Mouse (Mus musculus): ENCODE results near the gene Rasd1. TPM values are rescaled to one million over a fixed set of nuclear protein-coding genes. Genes with fewer than 3 reads are reported as not detected.

The Rasd1 gene
- total and polyA plus RNA-seq, 3 experiments = 0.13 to 0.30 TPM; not detected in 1

DNA sequence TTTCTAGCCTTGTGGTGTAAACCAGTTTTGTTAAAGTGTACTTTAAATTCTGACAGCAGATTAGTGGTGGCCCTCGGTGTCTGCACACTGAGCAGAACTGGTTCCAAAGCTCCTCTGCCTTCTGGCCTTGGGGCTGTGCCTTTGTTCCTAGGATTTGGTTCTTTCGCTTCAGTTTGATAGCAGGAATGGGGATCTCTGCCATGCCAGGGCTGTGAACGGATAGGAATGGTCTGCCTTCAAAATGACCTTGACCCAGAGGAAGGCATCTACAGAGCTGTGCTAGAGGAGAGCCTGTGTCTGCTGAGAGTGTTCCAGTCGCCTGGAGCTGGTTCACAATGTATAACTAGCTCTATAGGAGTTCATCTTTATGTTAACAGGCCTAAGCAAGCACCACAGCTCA, 5.3 kb downstream of the Rasd1 start:
- no peaks in the 10 kb centered on the region; the same call in 1 of the 2 replicates for H3K79me2 ChIP-seq (replicated peaks; ENCODE audit: control insufficient read depth, extremely low read depth, insufficient read depth, poor library complexity, severe bottlenecking)
- H3K9ac ChIP-seq (ENCODE audit: insufficient read depth, low read depth) = no peak overlapping the region
- H3K36me3 ChIP-seq (replicated peaks in 1 of 2; ENCODE audit: control insufficient read depth in 1 of 2, insufficient read depth in 1 of 2, low read length in 1 of 2) = peaks cover 30 to 87% of the 10 kb centered on the region in 2 experiments
- H3K9me3 ChIP-seq (replicated peaks; ENCODE audit: low read length) = no peaks in the 10 kb centered on the region
- peaks cover 1 to 31% of the 10 kb centered on the region in 2 experiments; a peak in 3 of 4 replicates for H3K4me1 ChIP-seq (ENCODE audit: control insufficient read depth in 1 of 2, insufficient read depth in 2 of 2)
- in situ Hi-C loops (cut with MboI; ENCODE audit: low pct_ligation_motif_present, low pct_unique_long_range_greater_than_20kb, low sequenced_read_pairs) = no loop called here
- H3K27me3 ChIP-seq (replicated peaks) = no peaks in the 10 kb centered on the region
- H3K27ac ChIP-seq (ENCODE audit: insufficient read depth, low read depth) = no peak overlapping the region
- DNase-seq (ENCODE audit: extremely low read depth) = no peak
- dilution Hi-C loops (cut with MboI; ENCODE audit: extremely low pct_ligation_motif_present, extremely low pct_unique_long_range_greater_than_20kb, low sequenced_read_pairs) = no loop called here
- no peak overlapping the region for H3K4me2 ChIP-seq (ENCODE audit: insufficient read depth, low read depth, poor library complexity, severe bottlenecking)
- TF ChIP-seq TBP (conservative IDR thresholded peaks at IDR 0.05; ENCODE audit: low read depth, low read length) = no peak
- no peak for TF ChIP-seq CTCF (conservative IDR thresholded peaks at IDR 0.05 in 1 of 2, IDR thresholded peaks at IDR 0.05 in 1 of 2; ENCODE audit: low read depth in 2 of 2, low read length in 2 of 2)
- no peak for TF ChIP-seq EP300 (IDR thresholded peaks at IDR 0.05; ENCODE audit: low read length)
- H3K4me3 ChIP-seq (replicated peaks in 1 of 3; ENCODE audit: low read depth in 2 of 3, low read length in 2 of 3, poor library complexity in 1 of 3) = no peak overlapping the region

DNA sequence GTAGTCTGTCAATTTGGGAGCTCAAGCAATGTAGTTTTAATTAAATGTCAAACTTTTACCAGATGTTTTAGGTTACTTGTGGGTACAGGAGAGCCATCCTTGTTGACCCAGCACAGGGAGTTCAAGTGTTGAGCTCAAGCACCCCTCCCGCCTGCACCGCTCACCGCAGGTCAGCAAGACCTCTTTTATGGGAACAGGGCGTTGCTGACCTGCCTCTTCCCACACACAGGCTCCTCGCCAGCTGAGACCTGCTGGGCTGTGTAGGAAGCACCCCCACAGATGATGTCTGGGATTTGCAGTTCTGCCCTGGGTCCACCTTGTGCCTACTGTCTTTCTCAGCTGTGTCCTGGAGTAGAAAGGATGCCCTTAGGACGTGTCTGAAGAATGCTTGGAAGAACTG, 8.0 kb downstream of the Rasd1 start:
- Histone ChIP-seq H3K27me3 (replicated peaks) (no peaks in the 10 kb centered on the region), H3K27ac (ENCODE audit: insufficient read depth, low read depth) (no peak overlapping the region), H3K4me1 (ENCODE audit: control insufficient read depth in 1 of 2, insufficient read depth in 2 of 2) (peaks cover 0 to 37% of the 10 kb centered on the region in 2 experiments; a peak in 2 of 4 replicates), H3K4me2 (ENCODE audit: insufficient read depth, low read depth, poor library complexity, severe bottlenecking) (no peak overlapping the region), H3K9ac (ENCODE audit: insufficient read depth, low read depth) (no peak overlapping the region), H3K9me3 (replicated peaks; ENCODE audit: low read length) (no peaks in the 10 kb centered on the region), H3K79me2 (replicated peaks; ENCODE audit: control insufficient read depth, extremely low read depth, insufficient read depth, poor library complexity, severe bottlenecking) (peaks cover 7% of the 10 kb centered on the region), H3K36me3 (replicated peaks in 1 of 2; ENCODE audit: control insufficient read depth in 1 of 2, insufficient read depth in 1 of 2, low read length in 1 of 2) (peaks cover 25 to 84% of the 10 kb centered on the region in 2 experiments), H3K4me3 (replicated peaks in 1 of 3; ENCODE audit: low read depth in 2 of 3, low read length in 2 of 3, poor library complexity in 1 of 3) (no peak overlapping the region)
- TF ChIP-seq ZKSCAN1 (IDR thresholded peaks at IDR 0.05; ENCODE audit: borderline replicate concordance, low read depth, low read length) (no peak), RAD21 (IDR thresholded peaks at IDR 0.05; ENCODE audit: low read depth, low read length) (no peak), ZMIZ1 (IDR thresholded peaks at IDR 0.05; ENCODE audit: low read depth, low read length) (no peak), TCF12 (IDR thresholded peaks at IDR 0.05; ENCODE audit: low read depth, low read length) (no peak)
- dilution Hi-C loops (cut with MboI; ENCODE audit: extremely low pct_ligation_motif_present, extremely low pct_unique_long_range_greater_than_20kb, low sequenced_read_pairs) (no loop called here), in situ Hi-C loops (cut with MboI; ENCODE audit: low pct_ligation_motif_present, low pct_unique_long_range_greater_than_20kb, low sequenced_read_pairs) (no loop called here)
- no peak for DNase-seq (ENCODE audit: extremely low read depth)

DNA sequence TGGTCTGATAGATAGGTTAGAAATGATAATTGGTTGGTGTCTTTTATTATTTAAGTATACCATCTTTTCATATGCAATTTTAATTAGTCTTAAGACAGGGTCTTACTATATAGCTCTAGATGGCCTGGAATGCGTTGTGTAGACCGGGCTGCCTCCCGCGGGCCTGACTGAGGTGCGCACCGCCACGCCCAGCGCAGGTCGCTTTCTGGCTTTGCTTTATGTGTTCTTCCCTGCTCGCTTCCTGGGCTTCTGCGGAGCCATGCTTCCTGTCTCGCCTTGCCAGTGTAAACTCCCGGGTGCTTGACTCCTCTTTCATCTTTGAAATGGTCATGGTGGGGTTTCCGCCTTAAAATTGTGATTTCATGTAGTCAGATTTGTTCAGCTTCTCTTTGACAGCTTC, 11.9 kb downstream of the Rasd1 start:
- Histone ChIP-seq H3K9ac (ENCODE audit: insufficient read depth, low read depth) (no peak overlapping the region), H3K4me1 (ENCODE audit: control insufficient read depth in 1 of 2, insufficient read depth in 2 of 2) (peaks cover 4 to 36% of the 10 kb centered on the region in 2 experiments; a peak in 3 of 4 replicates), H3K9me3 (replicated peaks; ENCODE audit: low read length) (no peaks in the 10 kb centered on the region), H3K27me3 (replicated peaks) (no peaks in the 10 kb centered on the region), H3K36me3 (replicated peaks in 1 of 2; ENCODE audit: control insufficient read depth in 1 of 2, insufficient read depth in 1 of 2, low read length in 1 of 2) (peaks cover 12 to 72% of the 10 kb centered on the region in 2 experiments), H3K4me2 (ENCODE audit: insufficient read depth, low read depth, poor library complexity, severe bottlenecking) (no peak overlapping the region), H3K79me2 (replicated peaks; ENCODE audit: control insufficient read depth, extremely low read depth, insufficient read depth, poor library complexity, severe bottlenecking) (peaks cover 19% of the 10 kb centered on the region), H3K27ac (ENCODE audit: insufficient read depth, low read depth) (no peak overlapping the region), H3K4me3 (replicated peaks in 1 of 3; ENCODE audit: low read depth in 2 of 3, low read length in 2 of 3, poor library complexity in 1 of 3) (no peak overlapping the region)
- dilution Hi-C loops (cut with MboI; ENCODE audit: extremely low pct_ligation_motif_present, extremely low pct_unique_long_range_greater_than_20kb, low sequenced_read_pairs) (no loop called here), in situ Hi-C loops (cut with MboI; ENCODE audit: low pct_ligation_motif_present, low pct_unique_long_range_greater_than_20kb, low sequenced_read_pairs) (no loop called here)
- TF ChIP-seq TCF12 (IDR thresholded peaks at IDR 0.05; ENCODE audit: low read depth, low read length) (no peak), CTCF (conservative IDR thresholded peaks at IDR 0.05 in 1 of 2, IDR thresholded peaks at IDR 0.05 in 1 of 2; ENCODE audit: low read depth in 2 of 2, low read length in 2 of 2) (no peak), ETS1 (conservative IDR thresholded peaks at IDR 0.05; ENCODE audit: low read depth, low read length) (no peak), PAX5 (IDR thresholded peaks at IDR 0.05; ENCODE audit: low read length) (no peak), USF2 (conservative IDR thresholded peaks at IDR 0.05; ENCODE audit: low read depth, low read length) (no peak), RCOR1 (conservative IDR thresholded peaks at IDR 0.05; ENCODE audit: low read depth, low read length) (no peak), KAT2A (IDR thresholded peaks at IDR 0.05; ENCODE audit: insufficient replicate concordance, low read length) (no peak), NELFE (IDR thresholded peaks at IDR 0.05; ENCODE audit: low read depth, low read length) (no peak), SIN3A (IDR thresholded peaks at IDR 0.05; ENCODE audit: low read length) (no peak), POLR2AphosphoS2 (IDR thresholded peaks at IDR 0.05; ENCODE audit: low read depth, low read length) (no peak), SMC3 (IDR thresholded peaks at IDR 0.05; ENCODE audit: low read depth, low read length) (no peak)
- DNase-seq (ENCODE audit: extremely low read depth) = no peak
